Mouse (Mus musculus): ENCODE results near the gene Cab39.
A peak's percentile ranks its signal among the peaks of the same experiment; 100 is the strongest.

The Cab39 gene

GRCm38 (mm10) chr1:85791476-85791875, 1.8 kb upstream of the Cab39 start:
- DNase-seq = no peak

- peak; percentile 54 for DNase-seq
These were observed 998 bp downstream of the Cab39 start for GRCm38 (mm10) chr1:85794106-85794771.

GRCm38 (mm10) chr1:85795196-85795595, 2.0 kb downstream of the Cab39 start:
- no peak for DNase-seq

- DNase-seq = no peak
These were observed 6.5 kb downstream of the Cab39 start for GRCm38 (mm10) chr1:85799776-85800175.

GRCm38 (mm10) chr1:85802517-85802916, 9.3 kb downstream of the Cab39 start:
- no peak for DNase-seq

- DNase-seq = no peak
These were observed 11.3 kb downstream of the Cab39 start for GRCm38 (mm10) chr1:85804551-85804950.

- no peak for DNase-seq
These were observed 16.0 kb downstream of the Cab39 start for GRCm38 (mm10) chr1:85809256-85809655.

- no peak for DNase-seq
These were observed 17.1 kb downstream of the Cab39 start for GRCm38 (mm10) chr1:85810343-85810742.

GRCm38 (mm10) chr1:85810787-85811186, 17.5 kb downstream of the Cab39 start:
- no peak for DNase-seq

- DNase-seq = peak; percentile 9
These were observed 21.0 kb downstream of the Cab39 start for GRCm38 (mm10) chr1:85814213-85814612.

- no peak for DNase-seq
These were observed 24.9 kb downstream of the Cab39 start for GRCm38 (mm10) chr1:85818121-85818520.

- no peak for DNase-seq
These were observed 26.5 kb downstream of the Cab39 start for GRCm38 (mm10) chr1:85819695-85820094.

GRCm38 (mm10) chr1:85822239-85822638, 29.0 kb downstream of the Cab39 start:
- no peak for DNase-seq

- DNase-seq = no peak
These were observed 31.7 kb downstream of the Cab39 start for GRCm38 (mm10) chr1:85824905-85825304.

- DNase-seq = no peak
These were observed 33.9 kb downstream of the Cab39 start for GRCm38 (mm10) chr1:85827166-85827565.

- DNase-seq = no peak
These were observed 35.8 kb downstream of the Cab39 start for GRCm38 (mm10) chr1:85829016-85829415.

GRCm38 (mm10) chr1:85838056-85838455, 44.8 kb downstream of the Cab39 start:
- no peak for DNase-seq

- DNase-seq = no peak
These were observed 46.1 kb downstream of the Cab39 start for GRCm38 (mm10) chr1:85839356-85839755.

- DNase-seq = no peak
These were observed 46.5 kb downstream of the Cab39 start for GRCm38 (mm10) chr1:85839790-85840189.

- DNase-seq = no peak
These were observed 47.2 kb downstream of the Cab39 start for GRCm38 (mm10) chr1:85840421-85840820.

- peak; percentile 23 for DNase-seq
These were observed 49.0 kb downstream of the Cab39 start for GRCm38 (mm10) chr1:85842251-85842650.

- no peak for DNase-seq
These were observed 50.1 kb downstream of the Cab39 start for GRCm38 (mm10) chr1:85843291-85843863.

GRCm38 (mm10) chr1:85844981-85845380, 51.7 kb downstream of the Cab39 start:
- DNase-seq = no peak

GRCm38 (mm10) chr1:85845476-85845875, 52.2 kb downstream of the Cab39 start:
- no peak for DNase-seq

GRCm38 (mm10) chr1:85849016-85849415, 55.8 kb downstream of the Cab39 start:
- no peak for DNase-seq

Measured in retina, postnatal 1 day (tissue).